Mouse (Mus musculus) thymus, adult 2 months (tissue): ENCODE measurements at regions not wholly inside any gene's neighbourhood (a gene's known extent, or its start where the extent isn't known, plus 50 kb on each side); places are given as distances from the start of the nearest gene placed in this dataset.

Experiments used
- CTCF ChIP-seq: fragments of 200-500 bp; IDR thresholded peaks from 2 replicates; pipeline ENCODE4 v1.5.1; 2012; ENCODE audit warnings: mild to moderate bottlenecking, control low read depth, low read length, moderate library complexity, borderline replicate concordance; ENCODE audit not compliant: control insufficient read depth, poor library complexity, insufficient read depth; ENCODE audit errors: extremely low read depth
- POLR2A ChIP-seq: fragments of 200-500 bp; IDR thresholded peaks from 2 replicates; pipeline ENCODE4 v1.6.1; 2012; ENCODE audit warnings: mild to moderate bottlenecking, low read length, control low read depth, moderate library complexity; ENCODE audit not compliant: control insufficient read depth, poor library complexity, insufficient read depth; ENCODE audit errors: extremely low read depth

DNA sequence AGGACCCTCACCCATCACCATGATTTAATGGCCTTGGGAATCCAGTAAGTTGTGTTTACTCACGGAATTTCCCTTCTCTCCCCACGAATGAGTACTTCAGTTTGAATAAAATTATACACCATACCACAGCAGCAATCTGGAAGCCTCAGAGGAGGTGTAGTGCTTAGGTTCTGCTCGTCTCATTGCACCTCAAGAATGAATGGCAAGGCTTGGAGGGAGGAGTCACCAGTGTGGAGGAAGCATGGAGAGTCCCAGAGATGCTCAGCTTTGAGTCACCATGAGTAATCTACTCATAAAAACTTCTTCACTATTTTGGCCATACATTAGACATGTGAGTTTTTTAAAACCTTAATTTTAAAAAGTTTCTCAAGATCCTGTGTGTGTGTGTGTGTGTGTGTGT lies 98.8 kb upstream of the Nrip1 start:
- TF ChIP-seq CTCF = no peak
- no peak for TF ChIP-seq POLR2A
